Mouse (Mus musculus): ENCODE results near the gene Slc6a1. TPM values are rescaled to one million over a fixed set of nuclear protein-coding genes. Genes with fewer than 3 reads are reported as not detected.
"Not testable (repeated sequence)": the region's sequence is repeated elsewhere in the genome, so short reads cannot be mapped to it uniquely, and the experiment has no call there.

Slc6a1 gene
- polyA plus RNA-seq, 1 experiment from 2014 or later = 166 TPM

DNA sequence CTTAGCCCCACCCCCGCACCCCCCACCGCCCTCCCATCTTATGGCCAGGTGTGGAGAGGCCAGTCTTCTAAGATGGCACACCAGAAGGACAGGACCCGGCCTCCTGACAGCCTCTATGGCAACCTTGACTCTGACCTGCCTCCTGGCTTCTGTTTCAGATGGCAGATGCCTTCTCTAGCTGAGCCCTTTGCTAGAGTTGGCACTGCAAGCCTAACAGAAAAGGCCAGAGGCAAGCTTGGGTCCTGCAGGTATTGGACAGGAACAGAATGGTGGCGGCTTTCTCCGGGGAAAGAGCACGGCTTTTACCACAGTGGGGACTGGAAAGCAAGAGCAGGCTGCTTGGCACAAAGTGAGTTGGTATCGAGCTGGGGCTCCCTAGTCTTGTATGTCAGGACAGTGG lies 49.5 kb downstream of the Slc6a1 start:
- WGBS = 87% methylated on average over 7 of the region's 7 CpGs

GRCm38 (mm10) chr6:114336128-114336943 lies 53.9 kb downstream of the Slc6a1 start:
- Histone ChIP-seq H3K9me3 (ENCODE audit: control insufficient read depth, low read length) (no peaks in the 10 kb centered on the region), H3K4me2 (ENCODE audit: low read length) (no peak overlapping the region), H3K36me3 (ENCODE audit: control insufficient read depth, insufficient read depth, low read length) (no peaks in the 10 kb centered on the region), H3K27me3 (replicated peaks; ENCODE audit: control insufficient read depth, insufficient read depth, low read length) (no peaks in the 10 kb centered on the region), H3K4me3 (ENCODE audit: low read length) (no peak overlapping the region), H3K4me1 (ENCODE audit: control insufficient read depth, insufficient read depth, low read depth, low read length) (peaks cover 8% of the 10 kb centered on the region), H3K9ac (ENCODE audit: low read depth, low read length) (no peak overlapping the region), H3K27ac (ENCODE audit: low read depth, low read length) (peak overlapping the region; percentile 46)
- 50% methylated on average over 11 of the region's 11 CpGs for WGBS
- peak; percentile 64 for ATAC-seq

More for the DNA sequence above, 49.5 kb downstream of the Slc6a1 start:
- Histone ChIP-seq H3K27me3 (replicated peaks; ENCODE audit: control insufficient read depth, insufficient read depth, low read length) (no peaks in the 10 kb centered on the region), H3K4me3 (ENCODE audit: low read length) (no peak overlapping the region), H3K9me3 (ENCODE audit: control insufficient read depth, low read length) (no peaks in the 10 kb centered on the region), H3K27ac (ENCODE audit: low read depth, low read length) (no peak overlapping the region), H3K4me1 (ENCODE audit: control insufficient read depth, insufficient read depth, low read depth, low read length) (peaks cover 15% of the 10 kb centered on the region), H3K9ac (ENCODE audit: low read depth, low read length) (no peak overlapping the region), H3K4me2 (ENCODE audit: low read length) (no peak overlapping the region), H3K36me3 (ENCODE audit: control insufficient read depth, insufficient read depth, low read length) (no peaks in the 10 kb centered on the region)
- no peak for ATAC-seq

GRCm38 (mm10) chr6:114336944-114337215 lies 54.4 kb downstream of the Slc6a1 start:
- Histone ChIP-seq H3K27ac (ENCODE audit: low read depth, low read length) (peak overlapping the region; percentile 46), H3K4me1 (ENCODE audit: control insufficient read depth, insufficient read depth, low read depth, low read length) (peaks cover 8% of the 10 kb centered on the region), H3K36me3 (ENCODE audit: control insufficient read depth, insufficient read depth, low read length) (no peaks in the 10 kb centered on the region), H3K9ac (ENCODE audit: low read depth, low read length) (no peak overlapping the region), H3K4me3 (ENCODE audit: low read length) (no peak overlapping the region), H3K27me3 (replicated peaks; ENCODE audit: control insufficient read depth, insufficient read depth, low read length) (no peaks in the 10 kb centered on the region), H3K4me2 (ENCODE audit: low read length) (no peak overlapping the region), H3K9me3 (ENCODE audit: control insufficient read depth, low read length) (no peaks in the 10 kb centered on the region)
- 25% methylated on average over 1 of the region's 1 CpGs for WGBS
- no peak for ATAC-seq

GRCm38 (mm10) chr6:114341381-114341780 lies 58.9 kb downstream of the Slc6a1 start:
- not testable (repeated sequence) for ATAC-seq

GRCm38 (mm10) chr6:114343740-114344139 lies 61.3 kb downstream of the Slc6a1 start:
- Histone ChIP-seq H3K4me2 (ENCODE audit: low read length) (no peak overlapping the region), H3K4me1 (ENCODE audit: control insufficient read depth, insufficient read depth, low read depth, low read length) (peaks cover 8% of the 10 kb centered on the region), H3K9me3 (ENCODE audit: control insufficient read depth, low read length) (no peaks in the 10 kb centered on the region), H3K27ac (ENCODE audit: low read depth, low read length) (no peak overlapping the region), H3K9ac (ENCODE audit: low read depth, low read length) (no peak overlapping the region), H3K27me3 (replicated peaks; ENCODE audit: control insufficient read depth, insufficient read depth, low read length) (peaks cover 5% of the 10 kb centered on the region), H3K4me3 (ENCODE audit: low read length) (no peak overlapping the region), H3K36me3 (ENCODE audit: control insufficient read depth, insufficient read depth, low read length) (no peaks in the 10 kb centered on the region)
- ATAC-seq = peak; percentile 71
- WGBS = 15% methylated on average over 3 of the region's 3 CpGs

More at GRCm38 (mm10) chr6:114341381-114341780, 58.9 kb downstream of the Slc6a1 start:
- not testable (repeated sequence) for H3K36me3 ChIP-seq (ENCODE audit: control insufficient read depth, insufficient read depth, low read length); H3K27me3 ChIP-seq (replicated peaks; ENCODE audit: control insufficient read depth, insufficient read depth, low read length); H3K4me1 ChIP-seq (ENCODE audit: control insufficient read depth, insufficient read depth, low read depth, low read length); H3K4me3 ChIP-seq (ENCODE audit: low read length); H3K9ac ChIP-seq (ENCODE audit: low read depth, low read length); H3K27ac ChIP-seq (ENCODE audit: low read depth, low read length); H3K4me2 ChIP-seq (ENCODE audit: low read length); H3K9me3 ChIP-seq (ENCODE audit: control insufficient read depth, low read length)

DNA sequence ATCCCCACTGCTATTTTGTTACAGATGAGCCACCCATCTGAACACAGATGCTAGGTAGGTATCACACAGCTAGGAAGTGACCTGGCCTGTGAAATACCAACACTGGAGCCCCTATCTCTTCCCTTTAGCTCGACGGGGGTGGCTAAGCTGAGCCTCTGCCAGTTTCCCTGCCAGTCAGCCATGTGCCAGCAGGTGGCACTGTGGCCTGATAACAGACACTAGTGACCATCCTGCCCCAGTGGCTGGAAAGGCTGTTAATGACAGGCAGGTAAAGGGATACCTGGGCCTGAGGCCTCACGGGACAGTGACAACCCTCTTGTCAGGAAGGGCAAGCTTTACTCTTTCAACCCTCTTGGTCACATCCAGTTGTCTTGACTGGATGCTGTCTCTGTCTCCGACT lies 62.7 kb downstream of the Slc6a1 start:
- Histone ChIP-seq H3K4me1 (ENCODE audit: control insufficient read depth, insufficient read depth, low read depth, low read length) (peaks cover 8% of the 10 kb centered on the region), H3K9me3 (ENCODE audit: control insufficient read depth, low read length) (no peaks in the 10 kb centered on the region), H3K4me2 (ENCODE audit: low read length) (no peak overlapping the region), H3K9ac (ENCODE audit: low read depth, low read length) (no peak overlapping the region), H3K27ac (ENCODE audit: low read depth, low read length) (no peak overlapping the region), H3K27me3 (replicated peaks; ENCODE audit: control insufficient read depth, insufficient read depth, low read length) (peaks cover 5% of the 10 kb centered on the region), H3K36me3 (ENCODE audit: control insufficient read depth, insufficient read depth, low read length) (no peaks in the 10 kb centered on the region), H3K4me3 (ENCODE audit: low read length) (no peak overlapping the region)
- WGBS = 48% methylated on average over 4 of the region's 4 CpGs
- ATAC-seq = peak; percentile 22

GRCm38 (mm10) chr6:114347831-114348754 lies 65.7 kb downstream of the Slc6a1 start:
- H3K27ac ChIP-seq (ENCODE audit: low read depth, low read length) = no peak overlapping the region
- WGBS = 34% methylated on average over 13 of the region's 13 CpGs

DNA sequence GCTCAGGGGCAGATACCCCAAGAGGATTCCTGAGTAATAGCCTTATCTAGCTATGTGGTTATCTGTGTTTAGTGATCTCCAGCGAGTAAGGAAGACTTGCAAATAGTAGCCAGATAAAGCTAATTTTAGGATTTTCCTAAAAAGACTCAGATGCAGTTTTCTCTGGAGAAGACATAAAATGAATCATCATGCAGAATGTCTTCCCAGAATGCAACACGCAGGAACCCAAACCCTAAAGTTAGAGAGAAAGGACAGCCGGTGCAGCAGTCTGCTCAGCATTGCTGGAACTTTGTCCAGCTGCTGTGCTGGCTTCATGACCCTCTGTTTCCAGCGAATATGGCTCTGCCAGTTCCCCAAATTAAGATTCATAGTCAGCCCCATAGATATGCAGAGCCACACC lies 72.2 kb downstream of the Slc6a1 start:
- H3K27ac ChIP-seq (ENCODE audit: low read depth, low read length) = no peak overlapping the region
- no peak overlapping the region for H3K4me3 ChIP-seq (ENCODE audit: low read length)
- no peaks in the 10 kb centered on the region for H3K9me3 ChIP-seq (ENCODE audit: control insufficient read depth, low read length)
- H3K4me1 ChIP-seq (ENCODE audit: control insufficient read depth, insufficient read depth, low read depth, low read length) = no peaks in the 10 kb centered on the region
- H3K4me2 ChIP-seq (ENCODE audit: low read length) = no peak overlapping the region
- no peak overlapping the region for H3K9ac ChIP-seq (ENCODE audit: low read depth, low read length)
- 79% methylated on average over 4 of the region's 4 CpGs for WGBS
- no peak for ATAC-seq
- H3K36me3 ChIP-seq (ENCODE audit: control insufficient read depth, insufficient read depth, low read length) = no peaks in the 10 kb centered on the region
- H3K27me3 ChIP-seq (replicated peaks; ENCODE audit: control insufficient read depth, insufficient read depth, low read length) = no peaks in the 10 kb centered on the region

More at GRCm38 (mm10) chr6:114347831-114348754, 65.7 kb downstream of the Slc6a1 start:
- peaks cover 8% of the 10 kb centered on the region for H3K4me1 ChIP-seq (ENCODE audit: control insufficient read depth, insufficient read depth, low read depth, low read length)
- peaks cover 5% of the 10 kb centered on the region for H3K27me3 ChIP-seq (replicated peaks; ENCODE audit: control insufficient read depth, insufficient read depth, low read length)
- H3K36me3 ChIP-seq (ENCODE audit: control insufficient read depth, insufficient read depth, low read length) = no peaks in the 10 kb centered on the region
- peak; percentile 44; the same call in 1 of the 2 replicates for ATAC-seq
- no peak overlapping the region for H3K4me3 ChIP-seq (ENCODE audit: low read length)
- H3K9ac ChIP-seq (ENCODE audit: low read depth, low read length) = no peak overlapping the region
- H3K9me3 ChIP-seq (ENCODE audit: control insufficient read depth, low read length) = no peaks in the 10 kb centered on the region
- no peak overlapping the region for H3K4me2 ChIP-seq (ENCODE audit: low read length)

- Histone ChIP-seq H3K9ac (ENCODE audit: low read depth, low read length) (no peak overlapping the region), H3K9me3 (ENCODE audit: control insufficient read depth, low read length) (no peaks in the 10 kb centered on the region), H3K27me3 (replicated peaks; ENCODE audit: control insufficient read depth, insufficient read depth, low read length) (no peaks in the 10 kb centered on the region), H3K36me3 (ENCODE audit: control insufficient read depth, insufficient read depth, low read length) (no peaks in the 10 kb centered on the region), H3K4me2 (ENCODE audit: low read length) (no peak overlapping the region), H3K4me3 (ENCODE audit: low read length) (no peak overlapping the region), H3K4me1 (ENCODE audit: control insufficient read depth, insufficient read depth, low read depth, low read length) (no peaks in the 10 kb centered on the region), H3K27ac (ENCODE audit: low read depth, low read length) (no peak overlapping the region)
- ATAC-seq = no peak
- 70% methylated on average over 3 of the region's 3 CpGs for WGBS
Measured at GRCm38 (mm10) chr6:114358171-114358570, 75.7 kb downstream of the Slc6a1 start.
